Mouse (Mus musculus) embryonic fibroblast, embryonic 13.5 days (primary cell): Measurements from ENCODE around the gene Cdk14.

ENCODE experiments used
- CTCF ChIP-seq: IDR thresholded peaks from 2 replicates; pipeline ENCODE4 v1.5.1; 2011; ENCODE audit warnings: mild to moderate bottlenecking, control low read depth, low read length, moderate library complexity, borderline replicate concordance; ENCODE audit not compliant: insufficient read depth
- POLR2A ChIP-seq: IDR thresholded peaks from 2 replicates; pipeline ENCODE4 v1.6.1; 2011; ENCODE audit warnings: low read depth, mild to moderate bottlenecking, control low read depth, low read length, moderate library complexity

DNA sequence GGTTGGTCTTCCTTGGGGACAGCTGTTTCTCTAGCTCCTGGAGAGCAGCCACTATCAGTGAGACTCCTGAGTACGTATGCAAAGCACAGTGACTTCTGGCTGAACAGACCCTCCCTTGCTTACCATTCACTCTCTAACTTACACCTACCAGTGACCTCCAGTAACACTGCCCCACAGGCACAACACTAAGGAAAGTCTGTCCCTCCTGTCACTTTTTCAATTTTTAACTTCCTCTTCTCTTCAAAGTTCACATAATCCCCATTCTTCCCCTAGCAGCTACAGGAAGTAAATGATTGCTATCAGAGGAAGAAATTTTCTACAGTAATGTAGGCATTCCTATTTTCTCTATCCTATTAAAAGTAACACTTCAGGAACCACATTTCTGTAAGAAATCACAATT, 485.0 kb downstream of the Cdk14 start:
- TF ChIP-seq CTCF (no peak), POLR2A (no peak)
